Mouse (Mus musculus) midbrain, embryonic 15.5 days (tissue): ENCODE results near the gene Mdm2. TPM values are rescaled to one million over a fixed set of nuclear protein-coding genes. Genes with fewer than 3 reads are reported as not detected.

Source experiments
- ATAC-seq: fragments of 200-750 bp; cut with Nextera tagmentation; replicated peaks from 2 replicates; pipeline ENCODE4 v1.8.0; 2017; ENCODE audit warnings: moderate TSS enrichment
- H3K27ac ChIP-seq: fragments of 300-500 bp; sonication (generic); 2 replicates; pipeline ENCODE4 v1.5.1; 2015; ENCODE audit warnings: mild to moderate bottlenecking, inconsistent platforms
- H3K27me3 ChIP-seq: fragments of 300-500 bp; sonication (generic); replicated peaks from 2 replicates; pipeline ENCODE4 v1.6.1; 2015; ENCODE audit warnings: inconsistent platforms
- H3K36me3 ChIP-seq: fragments of 300-500 bp; sonication (generic); replicated peaks from 2 replicates; pipeline ENCODE4 v1.6.1; 2015; ENCODE audit warnings: inconsistent platforms
- H3K4me1 ChIP-seq: fragments of 300-500 bp; sonication (generic); 2 replicates; pipeline ENCODE4 v1.6.1; 2015; ENCODE audit warnings: inconsistent platforms
- H3K4me2 ChIP-seq: fragments of 300-500 bp; sonication (generic); 2 replicates; pipeline ENCODE4 v1.6.1; 2015; ENCODE audit warnings: inconsistent platforms, mild to moderate bottlenecking, moderate library complexity
- H3K4me3 ChIP-seq: fragments of 300-500 bp; sonication (generic); 2 replicates; pipeline ENCODE4 v1.5.1; 2015; ENCODE audit warnings: mild to moderate bottlenecking, inconsistent platforms
- H3K9ac ChIP-seq: fragments of 300-500 bp; sonication (generic); 2 replicates; pipeline ENCODE4 v1.6.1; 2015; ENCODE audit warnings: mild to moderate bottlenecking, inconsistent platforms
- H3K9me3 ChIP-seq: fragments of 300-500 bp; sonication (generic); 2 replicates; pipeline ENCODE4 v1.6.1; 2016; ENCODE audit warnings: inconsistent platforms
- WGBS: fragments of 180-500 bp; shearing (Covaris S2); methylation state at CpG from one replicate; pipeline ENCODE4 v1.1.7; 2015; ENCODE audit warnings: mixed read lengths; 5-methylcytosine and 5-hydroxymethylcytosine counted together
- polyA plus RNA-seq: library from polyadenylated mRNA; unstranded; fragments of >200 nt; fragmentation: Nextera tagmentation; extraction: Ambion mirVana; gene quantifications from 2 replicates; pipeline ENCODE4 v1.2.1, GENCODE M21; 2015

The Mdm2 gene
- polyA plus RNA-seq, 1 experiment from 2014 or later, result 58.2 TPM

DNA sequence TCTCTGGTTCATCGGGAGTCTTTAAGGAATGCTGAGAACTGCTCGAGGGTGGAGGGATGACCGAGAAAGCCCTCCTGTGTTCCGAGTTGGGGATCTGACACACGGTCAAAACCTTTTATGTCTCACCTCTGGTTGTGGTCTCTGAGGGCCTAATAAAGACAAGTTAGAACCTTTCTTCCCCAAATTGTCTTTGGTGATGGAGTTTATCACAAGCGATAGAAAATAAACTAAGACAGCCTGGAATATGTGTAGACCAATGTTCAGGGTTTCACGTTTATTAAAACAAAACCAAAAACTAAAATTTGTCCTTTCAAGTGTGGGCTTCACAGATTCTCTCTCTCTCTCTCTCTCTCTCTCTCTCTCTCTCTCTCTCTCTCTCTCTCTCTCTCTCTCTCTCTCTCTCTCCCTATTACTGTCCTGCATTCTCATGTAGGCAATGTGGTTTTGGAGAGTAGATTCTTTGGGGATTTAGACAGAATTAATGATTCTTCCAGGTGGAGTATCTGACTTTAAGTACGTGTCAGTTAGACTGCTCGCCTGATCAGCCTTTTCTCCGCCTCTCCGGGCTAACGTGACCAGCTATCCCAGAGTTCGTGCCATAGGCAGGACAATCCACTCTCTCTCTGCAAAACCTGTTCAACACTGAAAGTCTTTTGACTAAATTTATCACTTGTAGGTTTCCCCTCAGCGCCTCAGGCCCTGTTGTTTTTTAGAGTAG, 46.2 kb downstream of the Mdm2 start:
- no peak overlapping the region for H3K4me3 ChIP-seq
- ATAC-seq, result no peak
- no peaks in the 10 kb centered on the region for H3K27me3 ChIP-seq
- H3K4me1 ChIP-seq, result no peaks in the 10 kb centered on the region
- 59% methylated on average over 14 of the region's 14 CpGs for WGBS
- H3K36me3 ChIP-seq, result no peaks in the 10 kb centered on the region
- H3K9me3 ChIP-seq, result no peaks in the 10 kb centered on the region
- H3K9ac ChIP-seq, result no peak overlapping the region
- no peak overlapping the region for H3K27ac ChIP-seq
- H3K4me2 ChIP-seq, result peak overlapping the region; percentile 25

- Histone ChIP-seq H3K36me3 (no peaks in the 10 kb centered on the region), H3K4me1 (no peaks in the 10 kb centered on the region), H3K4me2 (peak overlapping the region; percentile 25), H3K27me3 (no peaks in the 10 kb centered on the region), H3K27ac (no peak overlapping the region), H3K4me3 (no peak overlapping the region), H3K9ac (no peak overlapping the region), H3K9me3 (no peaks in the 10 kb centered on the region)
- no peak for ATAC-seq
- WGBS, result 33% methylated on average over 9 of the region's 9 CpGs
These were observed 46.7 kb downstream of the Mdm2 start for GRCm38 (mm10) chr10:117663865-117664200.

DNA sequence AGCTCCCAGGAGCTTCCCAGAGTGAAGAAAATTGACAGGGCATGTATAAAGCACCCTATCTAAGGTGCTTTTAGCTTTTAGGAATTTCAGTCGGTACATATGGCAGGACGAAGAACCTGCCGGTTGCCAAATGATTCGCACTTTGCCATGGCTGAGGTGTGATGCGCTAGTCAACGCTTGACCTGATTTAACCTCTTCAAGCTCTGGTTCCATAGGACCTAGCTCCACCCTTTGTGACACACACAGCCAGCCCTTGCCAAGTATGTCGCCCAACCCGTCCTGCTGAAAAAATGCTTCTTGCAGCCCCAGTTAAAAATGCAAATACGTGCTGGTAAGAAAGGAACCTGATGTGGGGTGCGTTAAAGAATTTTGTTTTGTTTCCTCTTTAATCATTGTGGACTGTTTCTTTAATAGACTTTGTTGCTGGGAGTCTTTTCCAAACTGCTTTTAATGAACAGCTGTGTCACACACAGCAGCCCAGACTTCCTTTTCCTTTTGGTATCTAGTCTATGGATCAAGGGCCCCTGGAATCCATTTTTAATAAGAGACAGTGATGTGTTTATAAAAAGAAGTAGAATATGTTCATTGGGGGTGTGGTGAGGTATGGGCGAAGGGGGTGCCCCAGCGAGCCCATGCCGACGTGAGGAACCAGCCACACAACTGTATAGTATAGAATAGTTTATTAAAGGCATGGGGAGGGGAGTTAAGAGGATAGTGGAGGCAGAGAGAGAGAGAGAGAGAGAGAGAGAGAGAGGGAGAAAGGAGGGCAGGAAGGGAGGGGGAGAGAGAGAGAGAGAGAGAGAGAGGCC, 47.3 kb downstream of the Mdm2 start:
- Histone ChIP-seq H3K9me3 (no peaks in the 10 kb centered on the region), H3K27ac (no peak overlapping the region), H3K9ac (no peak overlapping the region), H3K4me1 (no peaks in the 10 kb centered on the region), H3K27me3 (no peaks in the 10 kb centered on the region), H3K4me3 (no peak overlapping the region), H3K36me3 (no peaks in the 10 kb centered on the region), H3K4me2 (peak overlapping the region; percentile 25; the same call in 1 of the 2 replicates)
- no peak for ATAC-seq
- WGBS, result 81% methylated on average over 14 of the region's 14 CpGs

GRCm38 (mm10) chr10:117662316-117663055, 48.1 kb downstream of the Mdm2 start:
- no peaks in the 10 kb centered on the region for H3K36me3 ChIP-seq
- no peak for ATAC-seq
- H3K4me3 ChIP-seq, result no peak overlapping the region
- no peaks in the 10 kb centered on the region for H3K27me3 ChIP-seq
- H3K27ac ChIP-seq, result no peak overlapping the region
- no peaks in the 10 kb centered on the region for H3K9me3 ChIP-seq
- H3K4me2 ChIP-seq, result no peak overlapping the region
- 81% methylated on average over 15 of the region's 15 CpGs for WGBS
- H3K4me1 ChIP-seq, result no peaks in the 10 kb centered on the region
- H3K9ac ChIP-seq, result no peak overlapping the region

DNA sequence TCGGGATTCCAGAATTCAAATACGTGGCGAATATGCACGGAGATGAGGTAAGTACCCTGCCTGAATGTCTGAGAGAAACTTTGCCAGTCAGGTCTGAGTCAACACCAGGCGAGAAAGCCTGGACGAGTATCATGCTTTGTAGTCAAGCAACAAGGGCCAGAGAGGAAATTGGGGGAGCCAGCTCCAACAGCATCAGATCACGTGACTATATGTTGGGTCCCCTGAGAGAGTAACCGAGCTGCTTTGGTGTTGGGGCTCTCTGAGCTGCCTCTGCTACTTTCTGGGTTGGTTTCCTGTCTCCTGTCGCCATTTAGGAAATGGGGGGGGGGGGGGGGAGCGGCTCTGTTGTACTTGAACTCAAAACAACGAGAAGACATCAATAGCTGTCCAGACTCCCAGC, 50.7 kb downstream of the Mdm2 start:
- ATAC-seq, result no peak
- 55% methylated on average over 11 of the region's 11 CpGs for WGBS
- H3K27ac ChIP-seq, result no peak overlapping the region
- no peaks in the 10 kb centered on the region for H3K9me3 ChIP-seq
- no peak overlapping the region for H3K9ac ChIP-seq
- H3K27me3 ChIP-seq, result no peaks in the 10 kb centered on the region
- no peak overlapping the region for H3K4me3 ChIP-seq
- H3K4me2 ChIP-seq, result no peak overlapping the region
- no peaks in the 10 kb centered on the region for H3K4me1 ChIP-seq
- no peaks in the 10 kb centered on the region for H3K36me3 ChIP-seq

DNA sequence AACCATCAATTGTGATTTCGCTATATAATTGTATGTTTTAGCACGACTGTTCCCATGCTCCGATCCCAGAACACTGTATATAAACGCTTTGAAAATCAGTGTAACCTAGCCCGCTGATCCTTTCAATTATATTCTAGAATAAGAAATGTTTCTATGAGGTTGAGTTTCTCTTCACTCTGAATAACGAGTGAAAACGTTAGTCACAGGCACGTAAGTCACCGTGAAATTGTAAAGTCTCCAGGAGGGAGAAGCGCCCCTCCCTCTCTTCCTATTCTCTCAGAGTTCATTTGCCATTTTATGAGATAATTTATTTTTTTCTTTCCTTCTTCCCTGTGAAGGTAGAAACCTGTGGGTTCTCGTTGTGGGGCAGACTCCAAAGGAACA, 51.1 kb downstream of the Mdm2 start:
- Histone ChIP-seq H3K4me2 (no peak overlapping the region), H3K4me3 (no peak overlapping the region), H3K9me3 (no peaks in the 10 kb centered on the region), H3K4me1 (no peaks in the 10 kb centered on the region), H3K36me3 (no peaks in the 10 kb centered on the region), H3K27me3 (no peaks in the 10 kb centered on the region), H3K27ac (no peak overlapping the region), H3K9ac (no peak overlapping the region)
- WGBS, result 51% methylated on average over 11 of the region's 11 CpGs
- no peak for ATAC-seq

DNA sequence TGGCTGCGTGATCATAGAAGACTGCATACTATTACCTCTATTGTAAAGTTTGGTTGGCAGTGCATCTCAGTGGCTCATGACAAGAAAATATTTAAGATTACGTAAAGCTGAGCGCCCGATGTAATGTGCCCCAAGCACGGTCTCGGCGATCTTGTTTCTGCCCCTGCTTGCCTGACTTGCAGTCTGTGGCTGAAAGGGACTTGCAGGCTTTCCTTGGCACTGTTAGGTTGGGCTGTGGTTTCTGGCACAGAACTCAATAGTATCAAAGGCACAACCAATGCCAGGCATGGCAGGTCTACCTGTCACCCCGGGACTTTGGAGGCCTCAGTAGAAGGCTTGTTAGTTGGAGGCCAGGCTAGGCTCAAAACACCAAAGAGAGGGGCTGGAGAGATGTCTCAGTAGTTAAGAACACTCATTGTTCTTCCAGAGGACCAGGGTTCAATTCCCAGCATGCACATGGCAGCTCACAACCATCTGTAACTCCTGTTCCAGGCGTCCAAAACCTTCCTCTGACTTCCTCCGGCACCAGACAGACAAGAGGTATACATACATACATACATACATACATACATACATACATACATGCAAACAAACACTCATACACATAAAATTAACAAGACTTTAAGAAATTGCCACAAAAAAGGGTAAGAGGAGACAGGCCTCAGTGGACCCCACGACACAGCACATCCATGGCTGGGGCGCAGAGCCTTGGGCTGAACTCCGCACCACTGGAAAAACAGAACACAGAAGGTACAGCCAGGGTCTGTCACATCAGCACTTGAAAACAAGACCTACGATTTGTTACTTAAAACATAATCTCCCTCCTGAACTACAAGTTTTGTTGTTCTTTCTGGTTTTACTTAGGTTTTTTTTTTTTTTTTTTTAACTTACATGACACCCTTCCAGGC, 51.8 kb downstream of the Mdm2 start:
- Histone ChIP-seq H3K4me2 (no peak overlapping the region), H3K9me3 (no peaks in the 10 kb centered on the region), H3K9ac (no peak overlapping the region), H3K27ac (no peak overlapping the region), H3K4me3 (no peak overlapping the region), H3K4me1 (no peaks in the 10 kb centered on the region), H3K27me3 (no peaks in the 10 kb centered on the region), H3K36me3 (no peaks in the 10 kb centered on the region)
- 94% methylated on average over 14 of the region's 14 CpGs for WGBS
- no peak for ATAC-seq

GRCm38 (mm10) chr10:117657659-117658306, 52.8 kb downstream of the Mdm2 start:
- H3K9me3 ChIP-seq, result no peaks in the 10 kb centered on the region
- 85% methylated on average over 3 of the region's 3 CpGs for WGBS
- H3K27ac ChIP-seq, result no peak overlapping the region
- no peaks in the 10 kb centered on the region for H3K36me3 ChIP-seq
- H3K27me3 ChIP-seq, result no peaks in the 10 kb centered on the region
- no peak overlapping the region for H3K4me2 ChIP-seq
- H3K4me3 ChIP-seq, result no peak overlapping the region
- no peak overlapping the region for H3K9ac ChIP-seq
- H3K4me1 ChIP-seq, result no peaks in the 10 kb centered on the region
- no peak for ATAC-seq

DNA sequence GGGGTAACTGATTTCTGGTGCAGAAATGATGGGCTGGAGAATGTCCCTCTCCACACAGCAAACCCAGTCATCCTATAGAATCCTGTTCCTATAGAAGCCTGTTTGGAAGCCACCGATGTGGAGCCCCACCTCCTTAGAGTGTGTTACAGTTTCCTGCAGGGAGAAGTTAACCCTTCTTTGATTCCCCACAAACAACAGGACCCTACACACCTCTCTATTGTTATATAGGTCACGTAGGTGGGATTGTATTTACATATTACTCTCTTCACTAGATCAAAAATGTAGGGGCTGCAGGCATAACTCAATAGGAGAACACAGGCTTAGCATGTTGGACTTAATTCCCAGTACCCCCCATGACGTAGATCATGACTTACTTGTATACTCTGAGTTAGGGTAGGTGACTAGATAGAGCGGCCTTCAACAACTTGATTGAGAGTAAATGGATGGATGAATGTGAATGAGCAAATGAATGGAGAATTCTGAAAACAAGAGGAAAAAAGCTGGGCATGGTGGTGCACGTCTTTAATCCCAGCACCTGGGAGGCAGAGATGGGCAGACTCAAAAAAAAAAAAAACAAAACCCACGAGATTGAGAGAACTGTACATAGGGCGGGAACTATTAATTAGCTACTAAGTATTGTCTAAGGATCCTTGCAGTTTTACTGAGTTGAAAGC, 53.4 kb downstream of the Mdm2 start:
- H3K4me3 ChIP-seq, result no peak overlapping the region
- H3K4me1 ChIP-seq, result no peaks in the 10 kb centered on the region
- no peaks in the 10 kb centered on the region for H3K36me3 ChIP-seq
- 82% methylated on average over 7 of the region's 7 CpGs for WGBS
- no peak for ATAC-seq
- no peak overlapping the region for H3K27ac ChIP-seq
- no peaks in the 10 kb centered on the region for H3K9me3 ChIP-seq
- no peak overlapping the region for H3K4me2 ChIP-seq
- no peaks in the 10 kb centered on the region for H3K27me3 ChIP-seq
- no peak overlapping the region for H3K9ac ChIP-seq

DNA sequence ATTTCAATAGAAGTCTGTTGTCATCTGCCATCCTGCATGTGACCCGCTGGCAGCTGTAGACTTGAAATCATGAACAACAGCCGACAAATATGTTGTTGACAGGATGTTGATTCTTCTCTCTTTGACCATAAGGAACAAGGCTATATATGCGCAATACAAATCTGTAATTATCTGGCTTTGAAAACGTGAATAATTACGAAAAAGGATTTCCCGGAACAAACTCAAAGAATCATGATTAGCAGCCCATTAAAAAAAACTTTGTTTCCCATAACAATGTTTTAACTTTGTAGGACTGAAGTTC, 53.9 kb downstream of the Mdm2 start:
- no peaks in the 10 kb centered on the region for H3K9me3 ChIP-seq
- WGBS, result 90% methylated on average over 6 of the region's 6 CpGs
- no peak overlapping the region for H3K4me3 ChIP-seq
- no peak overlapping the region for H3K9ac ChIP-seq
- no peaks in the 10 kb centered on the region for H3K4me1 ChIP-seq
- ATAC-seq, result no peak
- H3K4me2 ChIP-seq, result no peak overlapping the region
- no peaks in the 10 kb centered on the region for H3K27me3 ChIP-seq
- H3K36me3 ChIP-seq, result no peaks in the 10 kb centered on the region
- no peak overlapping the region for H3K27ac ChIP-seq

- no peak overlapping the region for H3K4me2 ChIP-seq
- H3K27me3 ChIP-seq, result no peaks in the 10 kb centered on the region
- H3K36me3 ChIP-seq, result no peaks in the 10 kb centered on the region
- 69% methylated on average over 7 of the region's 7 CpGs for WGBS
- no peak overlapping the region for H3K27ac ChIP-seq
- H3K4me3 ChIP-seq, result no peak overlapping the region
- H3K9me3 ChIP-seq, result no peaks in the 10 kb centered on the region
- no peaks in the 10 kb centered on the region for H3K4me1 ChIP-seq
- ATAC-seq, result no peak
- no peak overlapping the region for H3K9ac ChIP-seq
These were observed 54.5 kb downstream of the Mdm2 start for GRCm38 (mm10) chr10:117655908-117656661.
